Comparison of ENCODE assay signal across 8 mouse cellular contexts in genomic region chr5:24100106-24100809, GRCm38 (mm10). TPM values are rescaled to one million over a fixed set of nuclear protein-coding genes. Genes with fewer than 3 reads are reported as not detected.
DNase-seq lines count a peak whose midpoint lies in the region; ATAC-seq lines count a peak whose summit lies in the region.

TSS of gene Klhl7 (plus strand) at chr5:24100605.

- peak; percentile 96 for ATAC-seq in hindbrain, embryonic 11.5 days (ENCODE audit: low FRiP score)

- peak within 1 kb of the TSS; percentile 88 for H3K9ac ChIP-seq in hindbrain, embryonic 11.5 days (ENCODE audit: low read depth, low read length)

- no peaks in the 10 kb centered on the region for H3K4me1 ChIP-seq in hindbrain, embryonic 11.5 days (replicated peaks; ENCODE audit: control insufficient read depth, insufficient read depth, low read length)

- DNase-seq in Muller cell, postnatal 12 days (ENCODE audit: inconsistent ontology term) = peak; percentile 95
- DNase-seq in cerebellum, adult 9-10 months = peak; percentile 86
- DNase-seq in frontal cortex, adult 2 months (ENCODE audit: extremely low spot score in 1 of 2, low spot score in 1 of 2) = peak; percentile 68 to 88
- DNase-seq in hindbrain, embryonic 11.5 days (ENCODE audit: low spot score) = peak; percentile 96
- peak; percentile 86 to 88 for DNase-seq in layer of hippocampus, postnatal 25 days (ENCODE audit: extremely low spot score in 1 of 2, low spot score in 1 of 2)
- peak; percentile 80 for DNase-seq in lung, postnatal 25 days (ENCODE audit: low spot score)
- peak; percentile 91 for DNase-seq in retina, embryonic 14.5 days (ENCODE audit: low spot score)
- DNase-seq in thymus, postnatal 4 days = peak; percentile 93

- H3K27me3 ChIP-seq in hindbrain, embryonic 11.5 days (ENCODE audit: control insufficient read depth, insufficient read depth, low read length) = no peaks in the 10 kb centered on the region

- no peaks in the 10 kb centered on the region for H3K36me3 ChIP-seq in hindbrain, embryonic 11.5 days (ENCODE audit: control insufficient read depth, insufficient read depth, low read length)

- peak within 1 kb of the TSS; percentile 94 for H3K27ac ChIP-seq in hindbrain, embryonic 11.5 days (ENCODE audit: low read depth, low read length)

- no peaks in the 10 kb centered on the region for H3K9me3 ChIP-seq in hindbrain, embryonic 11.5 days (ENCODE audit: control insufficient read depth, low read length)

- H3K4me2 ChIP-seq in hindbrain, embryonic 11.5 days (replicated peaks; ENCODE audit: low read depth, low read length) = peak within 1 kb of the TSS; percentile 49

- H3K4me3 ChIP-seq in hindbrain, embryonic 11.5 days (ENCODE audit: low read depth, low read length) = peak within 1 kb of the TSS; percentile 85

- 1% methylated on average over 47 of the region's 47 CpGs for WGBS in hindbrain, embryonic 11.5 days

RNA-seq across cellular contexts. Expression of gene Klhl7, which starts in this region (rescaled TPM):
- 68.8 and 86.9 TPM in 2 replicates for polyA plus RNA-seq in frontal cortex, adult 2 months (2012; rRNA removed)
- 95.6 and 103 TPM in 2 replicates for polyA plus RNA-seq in hindbrain, embryonic 11.5 days (2014; fragmentation: Nextera tagmentation; extraction: Ambion mirVana)
- total RNA-seq in layer of hippocampus, postnatal 25 days (2021) = 10 to 100 TPM; 92.7 to 94.8 TPM

Comparison
In these comparisons a context has a peak if more than half of its experiments do, and no peak if none do; other contexts are left out.
1. Peak in every context shown above with its lines: DNase-seq, ATAC-seq, H3K4me3 ChIP-seq and H3K27ac ChIP-seq.